Mouse (Mus musculus) neural tube, embryonic 11.5 days (tissue): ENCODE measurements around the gene Olfr1204. TPM values are rescaled to one million over a fixed set of nuclear protein-coding genes. Genes with fewer than 3 reads are reported as not detected.

Experiments used
- ATAC-seq: fragments of 200-750 bp; cut with Nextera tagmentation; 2 replicates; pipeline ENCODE4 v1.8.0; 2017; ENCODE audit warnings: moderate number of reproducible peaks, mild to moderate bottlenecking, moderate TSS enrichment, moderate library complexity; ENCODE audit not compliant: insufficient read depth, low FRiP score, low TSS enrichment
- DNase-seq: peaks from one replicate; pipeline ENCODE4 v3.0.0-alpha.2; 2015; ENCODE audit warnings: low spot score
- H3K27ac ChIP-seq: fragments of 300-500 bp; sonication (generic); 2 replicates; pipeline ENCODE4 v1.5.1; 2014; ENCODE audit warnings: low read depth, mild to moderate bottlenecking, low read length
- H3K27me3 ChIP-seq: fragments of 300-500 bp; sonication (generic); 2 replicates; pipeline ENCODE4 v1.6.1; 2014; ENCODE audit warnings: mild to moderate bottlenecking, low read length, mixed read lengths; ENCODE audit not compliant: control insufficient read depth, insufficient read depth
- H3K36me3 ChIP-seq: fragments of 300-500 bp; sonication (generic); 2 replicates; pipeline ENCODE4 v1.6.1; 2014; ENCODE audit warnings: mild to moderate bottlenecking, low read length, moderate library complexity, mixed read lengths; ENCODE audit not compliant: control insufficient read depth, insufficient read depth
- H3K4me1 ChIP-seq: fragments of 300-500 bp; sonication (generic); 2 replicates; pipeline ENCODE4 v1.6.1; 2014; ENCODE audit warnings: low read length, mixed read lengths; ENCODE audit not compliant: control insufficient read depth, insufficient read depth
- H3K4me2 ChIP-seq: fragments of 300-500 bp; sonication (generic); 2 replicates; pipeline ENCODE4 v1.6.1; 2014; ENCODE audit warnings: low read depth, mild to moderate bottlenecking, moderate library complexity
- H3K4me3 ChIP-seq: fragments of 300-500 bp; sonication (generic); 2 replicates; pipeline ENCODE4 v1.5.1; 2014; ENCODE audit warnings: low read depth, low read length
- H3K9ac ChIP-seq: fragments of 300-500 bp; sonication (generic); 2 replicates; pipeline ENCODE4 v1.6.1; 2014; ENCODE audit warnings: mild to moderate bottlenecking, low read length
- H3K9me3 ChIP-seq: fragments of 300-500 bp; sonication (generic); 2 replicates; pipeline ENCODE4 v1.6.1; 2016; ENCODE audit warnings: low read length; ENCODE audit not compliant: control insufficient read depth
- WGBS: fragments of 180-500 bp; shearing (Covaris S2); extraction: QIAGEN DNeasy Blood & Tissue Kit; methylation state at CpG from one replicate; pipeline ENCODE4 v1.1.7; 2014; 5-methylcytosine and 5-hydroxymethylcytosine counted together
- polyA plus RNA-seq: library from polyadenylated mRNA; unstranded; fragments of >200 nt; fragmentation: Nextera tagmentation; extraction: Ambion mirVana; gene quantifications from 2 replicates; pipeline ENCODE4 v1.2.1, GENCODE M21; 2014

The Olfr1204 gene
- not detected in 2 replicates for polyA plus RNA-seq

- no peak within 1 kb of the TSS for H3K4me2 ChIP-seq
- ATAC-seq (no peak), DNase-seq (no peak)
- no peak within 1 kb of the TSS for H3K4me3 ChIP-seq
- no peaks in the 10 kb centered on the region for H3K9me3 ChIP-seq
- H3K27me3 ChIP-seq, result no peaks in the 10 kb centered on the region
- H3K27ac ChIP-seq, result no peak within 1 kb of the TSS
- no peaks in the 10 kb centered on the region for H3K36me3 ChIP-seq
- 95% methylated on average over 1 of the region's 1 CpGs for WGBS
- no peak within 1 kb of the TSS for H3K9ac ChIP-seq
- H3K4me1 ChIP-seq, result no peaks in the 10 kb centered on the region
Measured at GRCm38 (mm10) chr2:88848992-88849391, at the start of gene Olfr1204. Olfr1204 (plus strand) TSS chr2:88849292.

DNA sequence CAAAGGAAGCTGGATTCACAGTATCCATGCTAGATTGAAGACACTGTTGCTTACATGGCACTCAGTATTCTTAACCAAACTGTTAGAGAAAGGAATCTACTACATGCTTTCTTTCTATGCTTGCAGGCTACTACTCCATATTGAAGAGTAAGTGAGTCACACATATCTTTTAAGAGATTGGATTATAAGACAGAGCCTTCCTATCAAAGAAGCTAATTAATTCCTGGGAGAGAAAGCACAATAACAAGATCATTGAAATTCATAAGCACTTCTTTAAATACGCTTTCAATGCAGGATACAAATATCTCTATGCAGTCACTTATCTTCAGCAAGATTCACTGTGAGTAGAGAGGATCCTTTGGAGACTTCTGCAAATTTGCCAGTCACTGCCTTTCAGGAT lies 34.9 kb upstream of the Olfr1204 start, which contains the start of gene Olfr1202:
Gene Olfr1202, plus strand, starts transcription at position 301 of the 400 bp plus-strand sequence.
- Histone ChIP-seq H3K9me3 (no peaks in the 10 kb centered on the region), H3K27ac (no peak within 1 kb of the TSS), H3K4me3 (no peak within 1 kb of the TSS), H3K4me1 (no peaks in the 10 kb centered on the region), H3K36me3 (no peaks in the 10 kb centered on the region), H3K9ac (no peak within 1 kb of the TSS), H3K4me2 (no peak within 1 kb of the TSS), H3K27me3 (no peaks in the 10 kb centered on the region)
- WGBS, result 88% methylated on average over 1 of the region's 1 CpGs
- ATAC-seq (no peak), DNase-seq (no peak)

GRCm38 (mm10) chr2:88829437-88829836 lies 19.7 kb upstream of the Olfr1204 start, which contains the start of gene Olfr1205:
Olfr1205 (plus strand) TSS chr2:88829737.
- H3K9ac ChIP-seq, result no peak within 1 kb of the TSS
- no peaks in the 10 kb centered on the region for H3K4me1 ChIP-seq
- 93% methylated on average over 2 of the region's 2 CpGs for WGBS
- H3K27ac ChIP-seq, result no peak within 1 kb of the TSS
- H3K4me3 ChIP-seq, result no peak within 1 kb of the TSS
- ATAC-seq, result no peak
- no peaks in the 10 kb centered on the region for H3K36me3 ChIP-seq
- DNase-seq, result no peak
- no peaks in the 10 kb centered on the region for H3K9me3 ChIP-seq
- no peaks in the 10 kb centered on the region for H3K27me3 ChIP-seq
- H3K4me2 ChIP-seq, result no peak within 1 kb of the TSS

- H3K36me3 ChIP-seq, result no peaks in the 10 kb centered on the region
- WGBS, result 91% methylated on average over 2 of the region's 2 CpGs
- no peak overlapping the region for H3K9ac ChIP-seq
- no peaks in the 10 kb centered on the region for H3K27me3 ChIP-seq
- no peak for DNase-seq
- H3K4me3 ChIP-seq, result no peak overlapping the region
- no peaks in the 10 kb centered on the region for H3K4me1 ChIP-seq
- no peak overlapping the region for H3K4me2 ChIP-seq
- no peaks in the 10 kb centered on the region for H3K9me3 ChIP-seq
- no peak for ATAC-seq
- H3K27ac ChIP-seq, result no peak overlapping the region
Measured at GRCm38 (mm10) chr2:88838477-88838876, 10.6 kb upstream of the Olfr1204 start.

DNA sequence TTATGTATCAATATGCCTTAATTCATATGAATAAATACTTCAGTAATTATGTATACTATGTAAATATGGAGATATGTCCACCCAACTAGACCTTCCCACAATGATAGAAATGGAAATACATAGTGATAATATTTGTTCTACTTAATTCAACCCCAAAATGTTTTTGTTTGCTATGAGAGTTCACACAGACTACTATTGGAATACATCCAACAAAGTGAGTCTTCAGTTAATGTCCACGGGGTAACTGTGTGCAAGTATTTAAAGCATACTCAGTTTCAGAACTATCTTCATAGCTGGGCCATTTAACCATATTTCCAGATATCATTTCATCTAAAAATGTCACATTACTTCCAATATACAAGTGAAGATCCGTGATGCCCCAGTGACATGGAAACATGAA lies 13.8 kb downstream of the Olfr1204 start, which contains the start of gene Olfr1206:
Gene Olfr1206, plus strand, starts transcription at position 301 of the 400 bp plus-strand sequence.
- H3K36me3 ChIP-seq, result no peaks in the 10 kb centered on the region
- no peaks in the 10 kb centered on the region for H3K27me3 ChIP-seq
- DNase-seq (no peak), ATAC-seq (no peak)
- H3K9ac ChIP-seq, result no peak within 1 kb of the TSS
- no peak within 1 kb of the TSS for H3K4me2 ChIP-seq
- H3K4me3 ChIP-seq, result no peak within 1 kb of the TSS
- no peaks in the 10 kb centered on the region for H3K9me3 ChIP-seq
- H3K27ac ChIP-seq, result no peak within 1 kb of the TSS
- H3K4me1 ChIP-seq, result no peaks in the 10 kb centered on the region
- 80% methylated on average over 2 of the region's 2 CpGs for WGBS

GRCm38 (mm10) chr2:88902211-88902610 lies 53.1 kb downstream of the Olfr1204 start, which contains the start of gene Olfr1208:
Olfr1208 (minus strand) TSS chr2:88902311.
- Histone ChIP-seq H3K9me3 (no peaks in the 10 kb centered on the region), H3K4me2 (no peak within 1 kb of the TSS), H3K27ac (no peak within 1 kb of the TSS), H3K36me3 (no peaks in the 10 kb centered on the region), H3K9ac (no peak within 1 kb of the TSS), H3K4me1 (no peaks in the 10 kb centered on the region), H3K27me3 (no peaks in the 10 kb centered on the region), H3K4me3 (no peak within 1 kb of the TSS)
- DNase-seq, result no peak
- no peak for ATAC-seq

Other genes with a start within 250 kb of the Olfr1204 start
- not detected in 2 replicates for gene Olfr1191-ps1, start 208.8 kb upstream of the Olfr1204 start, polyA plus RNA-seq
- gene Olfr1192-ps1, start 200.8 kb upstream of the Olfr1204 start, polyA plus RNA-seq, result not detected in 2 replicates
- not detected in 2 replicates for gene Olfr1193, start 173.7 kb upstream of the Olfr1204 start, polyA plus RNA-seq
- not detected in 2 replicates for gene Olfr1195, start 160.1 kb upstream of the Olfr1204 start, polyA plus RNA-seq
- not detected in 2 replicates for gene Olfr1196, start 144.7 kb upstream of the Olfr1204 start, polyA plus RNA-seq
- not detected in 2 replicates for gene Olfr1197, start 116.9 kb upstream of the Olfr1204 start, polyA plus RNA-seq
- not detected in 2 replicates for gene Olfr1198, start 97.9 kb upstream of the Olfr1204 start, polyA plus RNA-seq
- not detected in 2 replicates for gene Olfr1199, start 88.8 kb upstream of the Olfr1204 start, polyA plus RNA-seq
- not detected in 2 replicates for gene Olfr1200, start 78.8 kb upstream of the Olfr1204 start, polyA plus RNA-seq
- gene Olfr1201, start 56.3 kb upstream of the Olfr1204 start, polyA plus RNA-seq, result not detected in 2 replicates
- not detected in 2 replicates for gene Olfr1202, start 34.8 kb upstream of the Olfr1204 start, polyA plus RNA-seq
- not detected in 2 replicates for gene Olfr1205, start 19.6 kb upstream of the Olfr1204 start, polyA plus RNA-seq
- gene Olfr1206, start 13.9 kb downstream of the Olfr1204 start, polyA plus RNA-seq, result not detected in 2 replicates
- gene Olfr1208, start 53.0 kb downstream of the Olfr1204 start, polyA plus RNA-seq, result not detected in 2 replicates
- not detected in 2 replicates for gene Olfr1209, start 65.9 kb downstream of the Olfr1204 start, polyA plus RNA-seq
- not detected in 2 replicates for gene Olfr1211, start 88.8 kb downstream of the Olfr1204 start, polyA plus RNA-seq
- not detected in 2 replicates for gene Olfr1212, start 104.7 kb downstream of the Olfr1204 start, polyA plus RNA-seq
- gene Gm13762, start 131.0 kb downstream of the Olfr1204 start, polyA plus RNA-seq, result not detected in 2 replicates
- gene Olfr1214, start 143.4 kb downstream of the Olfr1204 start, polyA plus RNA-seq, result not detected in 2 replicates
- not detected in 2 replicates for gene Olfr1215, start 157.7 kb downstream of the Olfr1204 start, polyA plus RNA-seq
- not detected in 2 replicates for gene Olfr1216, start 169.0 kb downstream of the Olfr1204 start, polyA plus RNA-seq
- not detected in 2 replicates for gene Olfr1217, start 182.8 kb downstream of the Olfr1204 start, polyA plus RNA-seq
- not detected in 2 replicates for gene Olfr1218, start 211.9 kb downstream of the Olfr1204 start, polyA plus RNA-seq
- gene Olfr1219, start 234.2 kb downstream of the Olfr1204 start, polyA plus RNA-seq, result not detected in 2 replicates